Mouse (Mus musculus): ENCODE measurements around the gene Hoxa11.

DNA sequence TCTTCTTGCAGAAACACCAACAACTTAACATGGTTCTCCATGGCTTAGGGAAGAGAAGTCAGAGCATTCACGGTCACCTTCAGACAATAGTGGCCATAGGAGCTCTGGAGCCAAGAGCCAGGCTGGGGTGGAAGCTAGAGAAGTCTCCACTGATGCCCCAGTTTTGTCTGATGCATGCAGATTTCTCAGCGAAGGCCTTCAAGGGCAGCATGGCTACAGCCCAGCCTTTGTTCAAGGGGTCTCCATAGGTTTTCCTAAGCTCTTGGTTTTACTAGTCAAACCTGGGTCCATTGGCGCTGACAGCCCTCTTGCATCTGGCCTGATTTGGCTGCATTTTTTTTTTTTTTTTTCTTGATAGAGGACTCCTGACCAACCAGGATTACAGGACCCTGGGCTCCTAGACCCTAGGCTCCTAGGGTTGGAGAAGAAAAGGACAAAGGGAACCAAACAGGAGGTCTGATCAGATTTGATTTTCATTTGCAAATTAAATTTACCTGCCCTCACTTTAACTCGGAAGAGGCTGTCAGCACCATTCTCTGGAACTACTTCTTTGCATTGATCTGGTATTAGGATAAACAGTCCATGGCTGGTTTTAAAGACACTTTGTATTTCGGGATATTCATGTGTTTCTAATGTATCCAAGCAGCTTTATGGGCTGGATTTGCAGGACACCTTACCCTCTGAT is 18.6 kb upstream of the Hoxa11 start:
- no peak for TF ChIP-seq HCFC1 (IDR thresholded peaks at IDR 0.05; ENCODE audit: borderline replicate concordance, insufficient read depth, low read length)
- TF ChIP-seq CHD2 (IDR thresholded peaks at IDR 0.05; ENCODE audit: low read depth, low read length): no peak
